27 mouse cellular contexts compared by ENCODE assay signal in the genomic region with DNA sequence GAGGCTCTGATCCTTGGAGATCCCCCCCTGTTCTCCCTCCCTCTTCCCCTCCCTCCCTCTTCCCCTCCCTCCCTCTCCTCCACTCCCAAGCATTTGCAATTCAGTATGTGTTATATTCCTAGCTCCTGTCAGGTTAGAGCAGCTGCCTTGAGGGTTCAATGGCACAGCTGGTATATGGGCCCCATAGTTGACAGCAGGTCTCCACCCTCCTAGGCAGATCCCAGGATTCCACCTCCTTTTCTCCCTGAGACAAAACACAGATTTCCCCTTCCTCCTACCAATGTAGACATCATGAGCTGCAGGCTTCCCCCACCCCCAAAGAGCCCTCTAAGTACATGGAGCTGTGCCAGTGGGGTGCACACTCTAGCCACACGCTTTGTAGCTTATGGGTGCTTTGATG.
A peak's percentile ranks its signal among the peaks of the same experiment; 100 is the strongest.
DNase-seq lines count a peak whose midpoint lies in the region; ATAC-seq and TF ChIP-seq lines count a peak whose summit lies in the region.
"Had no signal": no experiment of that assay in that cellular context is flagged by ENCODE, and none has a peak within 500 bp of the region (broad histone marks: within the 10 kb centered on the region; RNA-seq: fewer than 3 reads in every experiment).

No protein-coding gene starts in this region.

- no peak for TF ChIP-seq CTCF in forebrain, postnatal 0 days (IDR thresholded peaks at IDR 0.05; ENCODE audit: low read depth)

- H3K36me3 ChIP-seq in embryonic facial prominence, embryonic 12.5 days: no peaks in the 10 kb centered on the region
- no peaks in the 10 kb centered on the region for H3K36me3 ChIP-seq in embryonic facial prominence, embryonic 10.5 days (replicated peaks)
- H3K36me3 ChIP-seq in forebrain, postnatal 0 days (ENCODE audit: insufficient read depth): no peaks in the 10 kb centered on the region
- H3K36me3 ChIP-seq in forebrain, embryonic 10.5 days (replicated peaks): no peaks in the 10 kb centered on the region
- H3K36me3 ChIP-seq: embryonic facial prominence, embryonic 13.5 days; embryonic facial prominence, embryonic 15.5 days; forebrain, embryonic 12.5 days; G1E had no signal

- no peaks in the 10 kb centered on the region for H3K9me3 ChIP-seq in embryonic facial prominence, embryonic 12.5 days
- H3K9me3 ChIP-seq in embryonic facial prominence, embryonic 10.5 days: no peaks in the 10 kb centered on the region
- H3K9me3 ChIP-seq in forebrain, postnatal 0 days (ENCODE audit: low read length): no peaks in the 10 kb centered on the region
- H3K9me3 ChIP-seq in forebrain, embryonic 10.5 days: no peaks in the 10 kb centered on the region
- H3K9me3 ChIP-seq: embryonic facial prominence, embryonic 13.5 days; embryonic facial prominence, embryonic 15.5 days; forebrain, embryonic 12.5 days had no signal

- no peak overlapping the region for H3K4me2 ChIP-seq in embryonic facial prominence, embryonic 12.5 days (replicated peaks)
- H3K4me2 ChIP-seq in forebrain, postnatal 0 days (ENCODE audit: low read depth): no peak overlapping the region
- H3K4me2 ChIP-seq: embryonic facial prominence, embryonic 13.5 days; embryonic facial prominence, embryonic 15.5 days; forebrain, embryonic 12.5 days had no signal

- peak; percentile 60; the same call in 1 of the 2 replicates for ATAC-seq in embryonic facial prominence, embryonic 12.5 days (ENCODE audit: insufficient number of reproducible peaks, insufficient read depth, low FRiP score, low TSS enrichment)
- ATAC-seq in forebrain, postnatal 0 days: peak; percentile 58
- ATAC-seq: activated CD4-positive, CD25-positive, alpha-beta regulatory T cell, adult 4 months; CD4-positive, CD25-positive, alpha-beta regulatory T cell, adult 4 months; forebrain, embryonic 14.5 days; Patski had no signal

- no peaks in the 10 kb centered on the region for H3K4me1 ChIP-seq in embryonic facial prominence, embryonic 12.5 days
- H3K4me1 ChIP-seq in embryonic facial prominence, embryonic 10.5 days: no peaks in the 10 kb centered on the region
- H3K4me1 ChIP-seq in forebrain, postnatal 0 days (ENCODE audit: insufficient read depth): no peaks in the 10 kb centered on the region
- no peaks in the 10 kb centered on the region for H3K4me1 ChIP-seq in forebrain, embryonic 10.5 days
- H3K4me1 ChIP-seq: embryonic facial prominence, embryonic 13.5 days; embryonic facial prominence, embryonic 15.5 days; forebrain, embryonic 12.5 days had no signal

- 71% methylated on average over 1 of the region's 1 CpGs for WGBS in embryonic facial prominence, embryonic 12.5 days
- WGBS in embryonic facial prominence, embryonic 10.5 days: 84% methylated on average over 1 of the region's 1 CpGs
- WGBS in forebrain, postnatal 0 days: 75% methylated on average over 1 of the region's 1 CpGs
- 79% methylated on average over 1 of the region's 1 CpGs for WGBS in forebrain, embryonic 10.5 days

- H3K27ac ChIP-seq in embryonic facial prominence, embryonic 12.5 days: no peak overlapping the region
- H3K27ac ChIP-seq in embryonic facial prominence, embryonic 10.5 days (replicated peaks): no peak overlapping the region
- H3K27ac ChIP-seq in forebrain, postnatal 0 days (ENCODE audit: low read depth, low read length): no peak overlapping the region
- no peak overlapping the region for H3K27ac ChIP-seq in forebrain, embryonic 10.5 days
- H3K27ac ChIP-seq: embryonic facial prominence, embryonic 13.5 days; embryonic facial prominence, embryonic 15.5 days; forebrain, embryonic 12.5 days had no signal

- intact Hi-C loops in left cerebral cortex, postnatal 36 days (cut with DNase I): loop anchor here (5.0 kb wide), 1 partner anchor 45 kb away; no protein-coding TSS in a partner anchor

- H3K27me3 ChIP-seq in embryonic facial prominence, embryonic 12.5 days: no peaks in the 10 kb centered on the region
- no peaks in the 10 kb centered on the region for H3K27me3 ChIP-seq in embryonic facial prominence, embryonic 10.5 days (replicated peaks; ENCODE audit: low read depth, poor library complexity, severe bottlenecking)
- H3K27me3 ChIP-seq in forebrain, postnatal 0 days (ENCODE audit: insufficient read depth, low read length): no peaks in the 10 kb centered on the region
- H3K27me3 ChIP-seq in forebrain, embryonic 10.5 days (ENCODE audit: poor library complexity, severe bottlenecking): no peaks in the 10 kb centered on the region
- H3K27me3 ChIP-seq: CH12.LX; embryonic facial prominence, embryonic 13.5 days; embryonic facial prominence, embryonic 15.5 days; forebrain, embryonic 12.5 days; Patski had no signal

- DNase-seq in embryonic facial prominence, embryonic 10.5 days (ENCODE audit: low spot score): no peak
- DNase-seq in forebrain, postnatal 0 days: no peak
- no peak for DNase-seq in forebrain, embryonic 10.5 days (ENCODE audit: extremely low spot score, low spot score)
- peak; percentile 51 for DNase-seq in brain, adult 2 months (ENCODE audit: low read depth, low spot score)
- DNase-seq in left cerebral cortex, postnatal 36 days (ENCODE audit: low spot score in 2 of 2): no peak
- DNase-seq: adrenal gland, adult 8-10 months; adrenal gland, postnatal 14 days; adrenal gland, postnatal 36 days; B cell, adult 2 months; cerebellum, adult 11 months; cerebellum, adult 18-20 months; cerebellum, adult 8-10 months; cerebellum, adult 9-11 months; cerebellum, postnatal 14 days; cerebellum, postnatal 36 days; embryo, embryonic 11 days had no signal

- H3K9ac ChIP-seq in embryonic facial prominence, embryonic 12.5 days: no peak overlapping the region
- H3K9ac ChIP-seq in forebrain, postnatal 0 days: no peak overlapping the region
- H3K9ac ChIP-seq: embryonic facial prominence, embryonic 13.5 days; embryonic facial prominence, embryonic 15.5 days; forebrain, embryonic 12.5 days had no signal

- no peak overlapping the region for H3K4me3 ChIP-seq in embryonic facial prominence, embryonic 12.5 days
- no peak overlapping the region for H3K4me3 ChIP-seq in embryonic facial prominence, embryonic 10.5 days
- no peak overlapping the region for H3K4me3 ChIP-seq in forebrain, postnatal 0 days (ENCODE audit: low read depth, low read length)
- no peak overlapping the region for H3K4me3 ChIP-seq in forebrain, embryonic 10.5 days
- H3K4me3 ChIP-seq: embryonic facial prominence, embryonic 13.5 days; embryonic facial prominence, embryonic 15.5 days; erythroblast, embryonic 14.5 days; forebrain, embryonic 12.5 days had no signal
